Mouse (Mus musculus): ENCODE measurements at regions not wholly inside any gene's neighbourhood (a gene's known extent, or its start where the extent isn't known, plus 50 kb on each side); places are given as distances from the start of the nearest gene placed in this dataset.

- no peak for DNase-seq (ENCODE audit: low read depth, low spot score)
These were observed 92.1 kb downstream of the Bcl2l11 start for GRCm38 (mm10) chr2:128217784-128218467.

DNA sequence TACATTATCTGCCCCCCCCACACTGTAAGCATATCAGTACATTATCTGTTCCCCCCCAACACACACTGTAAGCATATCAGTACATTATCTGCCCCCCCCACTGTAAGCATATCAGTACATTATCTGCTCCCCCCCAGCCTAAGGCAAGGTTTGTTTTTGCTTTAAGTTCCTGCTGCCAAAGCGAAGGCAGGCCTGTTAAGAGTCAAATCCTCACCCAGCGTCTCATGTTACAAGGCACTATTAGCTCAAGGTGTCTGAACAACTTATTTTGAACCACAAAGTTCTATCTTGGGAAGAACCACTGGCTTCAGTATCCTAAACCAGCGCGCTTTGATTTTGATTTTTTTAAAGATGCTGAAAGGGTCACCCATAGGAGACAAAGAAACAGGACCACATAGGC is 93.1 kb downstream of the Bcl2l11 start:
- no peak for DNase-seq (ENCODE audit: low read depth, low spot score)

DNA sequence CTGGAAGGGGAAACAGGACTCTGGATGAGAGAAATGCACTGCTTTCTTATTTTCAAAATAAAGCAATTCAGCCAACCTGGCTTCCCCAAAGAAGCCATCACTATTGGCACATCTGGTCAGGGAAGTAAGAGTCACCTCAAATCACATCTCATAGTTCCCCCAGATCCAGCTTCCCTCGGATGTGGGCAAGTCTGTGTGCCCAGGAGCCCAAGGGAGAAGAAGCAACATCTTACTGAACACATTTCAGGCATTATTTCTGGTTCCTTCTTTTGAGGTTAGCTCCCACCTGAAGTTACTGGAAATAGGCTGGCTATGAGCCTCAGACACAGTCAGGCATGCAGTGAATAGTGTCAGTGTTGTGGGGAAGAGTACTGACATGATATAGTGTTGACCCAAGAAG is 95.2 kb downstream of the Bcl2l11 start:
- DNase-seq (ENCODE audit: low read depth, low spot score): no peak

DNA sequence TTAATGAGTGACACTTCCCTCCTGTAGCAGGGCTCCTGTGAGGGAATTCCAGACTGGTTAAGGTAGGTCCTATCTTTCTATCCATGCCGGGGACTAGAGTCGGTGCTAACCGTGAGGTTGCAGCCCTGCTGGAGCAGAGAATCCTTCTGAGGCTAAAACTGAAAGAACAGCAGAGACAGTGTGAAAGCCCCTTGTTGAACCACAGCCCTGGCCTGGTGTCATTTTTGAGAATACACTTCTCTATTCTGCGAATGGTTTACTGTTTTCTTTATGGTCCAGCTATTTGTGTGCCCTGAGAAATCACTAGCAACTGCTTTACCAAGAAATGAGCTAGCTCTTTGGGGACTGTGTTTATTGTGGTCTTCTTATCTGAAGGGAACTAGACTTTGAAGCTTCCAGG is 95.8 kb downstream of the Bcl2l11 start:
- no peak for DNase-seq (ENCODE audit: low read depth, low spot score)

DNA sequence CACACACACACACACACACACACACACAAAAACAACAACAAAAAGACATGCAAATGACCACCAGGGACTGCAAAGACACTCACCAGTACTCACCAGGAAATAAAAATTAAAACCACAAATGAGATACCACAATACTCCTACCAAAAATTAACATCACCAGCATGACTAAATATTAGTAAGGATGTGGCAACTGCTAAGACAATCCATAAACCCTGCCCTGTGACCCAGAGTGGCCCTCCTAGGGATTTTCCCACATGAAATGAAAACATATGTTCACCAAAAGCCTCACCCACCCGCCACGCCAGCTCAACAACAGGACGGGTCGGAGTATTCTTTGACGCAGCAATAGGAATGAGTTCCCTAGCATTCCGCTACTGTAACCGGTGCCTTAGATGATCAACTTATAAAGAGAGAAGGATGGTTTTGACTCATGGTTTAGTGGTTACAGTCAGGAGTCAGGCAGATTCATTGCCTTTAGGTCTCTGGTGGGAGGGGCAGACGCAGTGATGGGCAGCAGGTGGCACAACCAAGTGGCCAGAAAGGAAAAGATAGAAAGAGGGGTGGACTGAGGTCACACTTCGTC is 100.7 kb downstream of the Bcl2l11 start:
- DNase-seq (ENCODE audit: low read depth, low spot score): no peak

- no peak for DNase-seq (ENCODE audit: low read depth, low spot score)
These were observed 103.9 kb downstream of the Bcl2l11 start for GRCm38 (mm10) chr2:128229730-128230129.

DNA sequence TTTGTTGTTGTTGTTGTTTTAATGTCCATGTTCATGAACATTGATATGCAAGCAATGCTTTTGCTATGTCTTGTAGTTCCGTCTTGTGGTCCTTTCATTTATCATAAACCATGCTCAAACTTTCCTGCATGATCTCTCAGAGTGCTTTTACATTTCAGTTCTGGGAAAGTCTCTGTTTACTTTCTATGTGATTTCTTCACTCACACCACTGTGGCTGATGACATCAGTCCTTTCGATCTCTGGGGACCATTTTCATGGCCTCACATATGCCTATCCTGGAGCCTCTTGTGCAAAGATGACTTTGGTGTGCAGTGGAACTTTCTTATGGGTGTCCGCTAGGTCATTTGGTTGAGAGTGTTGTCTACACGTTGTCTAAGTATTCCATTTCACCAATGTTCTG is 105.1 kb downstream of the Bcl2l11 start:
- no peak for DNase-seq (ENCODE audit: low read depth, low spot score)

GRCm38 (mm10) chr2:128231338-128231737 is 105.5 kb downstream of the Bcl2l11 start:
- DNase-seq (ENCODE audit: low read depth, low spot score): no peak

DNA sequence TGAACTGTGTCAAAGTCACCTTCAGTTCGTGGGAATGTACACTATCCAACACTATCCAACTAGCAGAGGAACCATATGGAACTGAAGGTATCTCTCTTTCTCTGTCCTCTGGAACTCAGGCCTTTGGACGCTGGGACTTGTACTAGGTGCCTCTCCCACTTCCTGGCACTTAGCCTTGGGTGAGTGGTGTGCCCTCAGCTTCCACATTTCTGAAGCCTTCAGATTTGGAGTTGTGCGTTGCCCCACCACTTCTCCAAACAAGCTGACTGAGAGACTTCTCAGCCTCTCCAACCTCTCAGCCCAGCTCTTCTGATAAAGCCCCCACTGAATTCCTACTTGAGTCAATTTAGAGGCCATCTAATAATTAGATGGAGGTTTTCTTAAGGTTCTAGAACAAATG is 106.2 kb downstream of the Bcl2l11 start:
- DNase-seq (ENCODE audit: low read depth, low spot score): no peak

DNA sequence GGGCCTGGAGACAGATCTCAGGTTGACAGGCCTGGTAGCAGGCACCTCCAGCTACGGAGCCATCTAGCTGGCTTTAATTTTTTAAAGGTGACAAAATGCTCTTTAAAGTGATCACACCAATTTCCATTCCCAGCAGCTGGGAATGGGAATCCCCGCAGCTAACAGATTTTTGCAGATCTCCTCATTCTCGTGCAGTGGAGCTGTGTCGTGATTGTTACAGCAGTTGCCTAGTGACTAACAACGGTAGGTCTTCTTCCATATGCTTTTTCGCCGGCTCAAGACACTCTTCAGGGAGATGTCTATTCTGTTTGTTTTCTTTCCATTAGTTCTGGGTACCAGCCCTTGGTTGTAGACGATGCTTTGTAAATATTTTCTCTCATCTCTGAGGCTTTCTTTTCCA is 109.3 kb downstream of the Bcl2l11 start:
- DNase-seq (ENCODE audit: low read depth, low spot score): no peak

DNA sequence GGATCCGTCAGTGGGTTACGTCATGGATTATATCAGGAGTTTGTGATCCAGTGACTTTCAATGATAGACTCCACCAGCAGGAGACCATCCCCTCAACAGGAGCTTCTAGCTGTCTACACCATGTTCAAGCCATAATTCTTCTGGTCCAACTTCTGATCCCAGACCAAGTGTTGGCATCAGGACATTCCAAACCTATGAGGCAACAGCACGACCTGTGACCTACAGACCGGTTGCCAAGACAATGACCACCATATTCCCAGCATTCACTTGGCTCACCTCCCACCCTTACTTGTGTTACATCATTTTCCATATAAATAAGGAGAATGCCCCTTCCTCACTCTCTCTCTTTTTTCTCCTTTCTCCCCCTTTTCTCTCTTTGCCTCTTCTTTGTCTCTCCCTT is 113.6 kb downstream of the Bcl2l11 start:
- no peak for DNase-seq (ENCODE audit: low read depth, low spot score)

GRCm38 (mm10) chr2:128240054-128240453 is 114.2 kb downstream of the Bcl2l11 start:
- no peak for DNase-seq (ENCODE audit: low read depth, low spot score)

- DNase-seq (ENCODE audit: low read depth, low spot score): no peak
These were observed 114.9 kb downstream of the Bcl2l11 start for GRCm38 (mm10) chr2:128240536-128241279.

DNA sequence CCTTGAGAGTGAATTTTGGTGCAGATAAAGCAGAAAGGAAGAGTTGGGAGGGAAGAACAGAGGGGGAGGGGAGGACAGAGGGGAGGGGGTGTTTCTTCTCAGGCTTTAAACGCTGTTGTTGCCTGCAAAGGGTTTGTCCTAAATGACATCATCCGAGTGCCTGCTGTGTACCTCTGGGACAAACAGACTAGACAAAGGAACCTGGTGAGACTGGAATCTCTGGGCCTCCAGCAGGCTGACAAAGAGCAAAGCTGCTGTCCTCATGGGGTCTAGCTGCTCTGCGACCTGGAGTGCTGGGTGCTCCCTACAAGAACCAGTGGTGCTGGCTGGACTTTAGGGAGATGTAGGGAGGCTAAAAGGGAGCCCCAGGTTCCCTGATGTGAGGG is 115.4 kb downstream of the Bcl2l11 start:
- no peak for DNase-seq (ENCODE audit: low read depth, low spot score)

GRCm38 (mm10) chr2:128245544-128245943 is 119.7 kb downstream of the Bcl2l11 start:
- DNase-seq (ENCODE audit: low read depth, low spot score): no peak

- DNase-seq (ENCODE audit: low read depth, low spot score): no peak
These were observed 122.1 kb downstream of the Bcl2l11 start for GRCm38 (mm10) chr2:128247967-128248366.

GRCm38 (mm10) chr2:128249188-128249587 is 123.3 kb downstream of the Bcl2l11 start:
- DNase-seq (ENCODE audit: low read depth, low spot score): no peak

GRCm38 (mm10) chr2:128249607-128250006 is 123.8 kb downstream of the Bcl2l11 start:
- DNase-seq (ENCODE audit: low read depth, low spot score): no peak

- no peak for DNase-seq (ENCODE audit: low read depth, low spot score)
These were observed 125.0 kb downstream of the Bcl2l11 start for GRCm38 (mm10) chr2:128250841-128251240.

DNA sequence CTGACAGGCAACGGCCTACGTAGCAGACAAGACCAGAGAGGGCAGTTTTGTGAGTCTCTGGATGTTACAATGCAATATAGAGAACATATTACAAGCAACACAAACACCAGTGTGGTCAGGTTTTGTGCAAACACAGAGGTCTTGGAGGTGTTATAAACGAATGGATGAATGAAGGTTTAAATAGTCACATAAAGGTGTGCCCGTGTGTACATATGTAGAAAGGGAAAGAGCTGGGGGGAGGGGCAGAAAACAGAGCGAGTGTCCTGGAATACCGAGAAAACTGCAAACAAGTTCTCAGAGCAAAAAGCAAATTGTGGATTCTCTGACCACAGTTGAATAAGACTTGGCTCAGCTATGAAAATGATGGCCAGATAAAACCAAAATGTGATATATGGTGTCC is 130.8 kb downstream of the Bcl2l11 start:
- DNase-seq (ENCODE audit: low read depth, low spot score): no peak

- DNase-seq (ENCODE audit: low read depth, low spot score): no peak
These were observed 131.4 kb downstream of the Bcl2l11 start for GRCm38 (mm10) chr2:128257262-128257661.

DNA sequence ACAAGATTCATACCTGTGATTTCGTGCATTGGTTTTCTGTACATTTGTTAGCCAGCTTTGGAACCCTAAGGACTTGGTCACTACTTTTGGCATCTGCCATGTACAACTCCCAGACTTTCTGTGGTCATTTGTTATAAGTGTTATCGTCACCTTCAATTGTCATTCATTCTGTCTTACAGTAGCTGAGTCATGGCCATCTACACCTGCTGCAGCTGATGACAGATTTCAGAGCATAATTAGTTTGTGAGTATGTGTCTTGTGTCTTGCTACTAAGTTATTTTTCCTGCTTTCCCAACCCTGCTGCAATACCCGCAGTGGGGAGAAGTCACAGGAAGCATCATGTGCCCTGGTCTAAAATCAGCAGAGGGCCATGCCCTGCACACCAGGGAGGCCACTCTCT is 138.0 kb downstream of the Bcl2l11 start:
- no peak for DNase-seq (ENCODE audit: low read depth, low spot score)

Measured in c-Kit-negative CD71-positive TER-119-positive erythroid progenitor cells, embryonic 14.5 days (primary cell).